Mouse (Mus musculus): ENCODE results near the gene Klf5. TPM values are rescaled to one million over a fixed set of nuclear protein-coding genes. Genes with fewer than 3 reads are reported as not detected.
A peak's percentile ranks its signal among the peaks of the same experiment; 100 is the strongest.

The Klf5 gene
- 1.0 and 1.1 TPM in 2 replicates for polyA plus RNA-seq (2016; fragmentation: Nextera tagmentation; extraction: Ambion mirVana)

DNA sequence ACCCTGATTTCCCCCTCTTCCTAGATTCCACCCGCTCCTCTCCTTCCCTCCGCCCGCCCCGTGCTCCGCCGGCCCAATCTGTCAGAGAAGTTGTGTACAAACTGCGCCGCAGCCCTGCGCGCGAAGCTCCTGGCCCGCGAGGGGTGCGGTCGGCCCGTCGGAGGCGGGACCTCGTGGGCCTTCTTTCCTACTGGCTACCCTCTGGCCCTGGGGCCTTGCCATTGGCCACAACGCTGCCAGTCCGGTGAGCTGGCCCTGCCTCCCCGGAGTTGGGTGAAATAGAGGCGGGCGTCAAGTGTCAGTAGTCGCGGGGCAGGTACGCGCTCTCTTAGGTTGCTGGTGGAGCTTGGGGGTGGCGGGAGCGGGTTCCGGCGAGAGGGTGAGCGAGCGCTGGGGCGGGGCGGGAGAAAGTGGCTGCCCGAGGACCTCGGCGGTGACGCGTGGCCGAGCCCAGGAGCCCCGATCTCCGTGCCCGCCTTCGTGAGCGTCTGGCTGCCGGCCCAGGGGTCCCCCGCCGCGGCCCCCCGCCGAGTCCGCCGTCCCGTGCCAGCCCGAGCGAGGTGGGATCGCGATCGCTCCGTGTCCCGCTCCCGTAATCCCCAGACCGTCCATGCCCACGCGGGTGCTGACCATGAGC is at the start of gene Klf5:
TSS of gene Klf5 (plus strand) at position 307 of the 637 bp plus-strand sequence.
- Histone ChIP-seq H3K36me3 (replicated peaks) (no peaks in the 10 kb centered on the region), H3K27me3 (ENCODE audit: poor library complexity, severe bottlenecking) (peaks cover 67% of the 10 kb centered on the region), H3K4me1 (peaks cover 22% of the 10 kb centered on the region), H3K4me3 (peak within 1 kb of the TSS; percentile 74), H3K27ac (peak within 1 kb of the TSS; percentile 81), H3K9me3 (no peaks in the 10 kb centered on the region)
- peak; percentile 90 for DNase-seq (ENCODE audit: extremely low spot score, low spot score)
- under 1% methylated on average over 66 of the region's 67 CpGs for WGBS

DNA sequence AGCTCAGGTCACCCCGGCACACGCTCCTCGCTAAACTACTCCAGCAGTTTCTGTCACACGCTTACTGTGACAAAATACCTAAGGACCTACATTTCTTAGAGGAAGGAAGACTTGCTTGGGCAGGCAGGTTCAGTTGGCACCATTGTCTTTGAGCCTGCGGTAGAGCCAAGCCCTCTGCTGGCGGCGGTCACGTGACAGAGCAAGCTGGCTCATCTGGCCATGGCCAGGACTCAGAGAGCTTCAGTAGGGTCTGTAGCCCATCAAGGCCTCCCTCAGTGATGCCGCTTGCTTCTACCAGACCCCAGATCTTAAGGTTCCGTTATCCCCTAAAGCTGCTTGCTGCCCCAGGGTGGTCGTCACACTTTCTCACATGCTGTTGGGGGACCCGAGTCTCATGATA is 36.5 kb upstream of the Klf5 start:
- Histone ChIP-seq H3K27me3 (ENCODE audit: poor library complexity, severe bottlenecking) (no peaks in the 10 kb centered on the region), H3K36me3 (replicated peaks) (0 out of 2 replicates have a peak, but pooled peaks cover 2% of the 10 kb centered on the region), H3K4me1 (no peaks in the 10 kb centered on the region), H3K9me3 (no peaks in the 10 kb centered on the region), H3K4me3 (no peak overlapping the region), H3K27ac (no peak overlapping the region)
- no peak for DNase-seq (ENCODE audit: extremely low spot score, low spot score)
- 95% methylated on average over 12 of the region's 12 CpGs for WGBS

DNA sequence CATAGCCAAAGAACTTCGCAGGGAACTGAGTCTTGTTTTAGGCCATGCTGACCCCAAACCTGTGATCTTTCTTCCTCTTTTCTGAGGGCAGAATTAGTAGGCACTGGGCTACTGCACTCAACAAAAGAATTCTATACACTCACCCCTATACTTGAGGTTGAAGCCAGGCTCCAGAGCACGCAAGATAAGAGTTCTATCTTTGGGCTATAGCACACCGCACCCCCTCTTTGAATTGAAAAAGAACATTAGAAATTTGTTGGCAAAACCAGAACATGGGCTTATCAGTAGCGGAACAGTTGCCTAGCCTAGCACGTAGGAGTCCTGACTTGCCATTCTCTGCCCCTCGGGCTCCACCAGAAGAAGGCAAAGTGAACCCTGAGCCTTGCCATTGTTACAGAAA is 34.7 kb upstream of the Klf5 start:
- H3K27ac ChIP-seq: no peak overlapping the region
- 0 out of 2 replicates have a peak, but pooled peaks cover 2% of the 10 kb centered on the region for H3K36me3 ChIP-seq (replicated peaks)
- H3K4me1 ChIP-seq: no peaks in the 10 kb centered on the region
- DNase-seq (ENCODE audit: extremely low spot score, low spot score): no peak
- no peaks in the 10 kb centered on the region for H3K9me3 ChIP-seq
- H3K4me3 ChIP-seq: no peak overlapping the region
- no peaks in the 10 kb centered on the region for H3K27me3 ChIP-seq (ENCODE audit: poor library complexity, severe bottlenecking)
- 95% methylated on average over 6 of the region's 6 CpGs for WGBS

DNA sequence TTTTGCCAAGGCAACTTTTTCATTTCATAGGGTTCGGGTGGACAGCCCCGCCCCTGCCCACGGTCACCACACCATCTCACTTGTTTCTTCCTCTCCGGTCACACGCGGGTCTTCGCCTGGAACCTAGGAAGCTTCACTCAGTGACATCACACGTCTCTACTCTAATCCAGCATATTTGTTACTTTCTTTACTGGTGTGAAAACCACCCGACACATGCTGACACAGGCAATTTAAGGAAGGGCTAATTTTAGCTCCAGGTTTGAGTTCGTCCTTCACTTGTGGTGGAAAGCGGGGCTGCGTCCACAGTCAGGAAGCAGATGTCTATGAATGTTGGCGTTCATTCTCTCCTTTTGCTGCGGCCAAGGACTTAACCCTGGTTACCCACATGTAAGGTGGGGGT is 32.7 kb upstream of the Klf5 start:
- no peaks in the 10 kb centered on the region for H3K9me3 ChIP-seq
- H3K36me3 ChIP-seq (replicated peaks): 0 out of 2 replicates have a peak, but pooled peaks cover 2% of the 10 kb centered on the region
- no peak overlapping the region for H3K4me3 ChIP-seq
- H3K27ac ChIP-seq: no peak overlapping the region
- DNase-seq (ENCODE audit: extremely low spot score, low spot score): no peak
- H3K4me1 ChIP-seq: no peaks in the 10 kb centered on the region
- H3K27me3 ChIP-seq (ENCODE audit: poor library complexity, severe bottlenecking): no peaks in the 10 kb centered on the region
- WGBS: 93% methylated on average over 14 of the region's 14 CpGs

DNA sequence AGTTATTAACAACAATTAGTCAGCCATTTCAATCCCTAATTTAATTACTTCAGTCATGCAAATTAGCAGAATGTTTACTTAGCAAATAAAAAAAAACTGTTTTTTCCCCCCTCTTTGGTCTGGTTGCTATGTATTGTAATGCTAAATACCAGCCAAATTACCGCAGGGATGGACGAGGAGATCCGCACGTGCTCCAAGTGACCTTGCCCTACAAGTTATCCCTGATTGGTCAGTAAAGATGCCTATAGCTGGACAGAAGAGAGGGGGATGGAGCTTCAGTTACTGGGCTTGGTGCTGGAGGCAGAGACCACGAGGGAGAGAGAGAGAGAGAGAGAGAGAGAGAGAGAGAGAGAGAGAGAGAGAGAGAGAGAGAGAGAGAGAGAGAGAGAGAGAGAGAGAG is 31.7 kb upstream of the Klf5 start:
- Histone ChIP-seq H3K4me1 (no peaks in the 10 kb centered on the region), H3K9me3 (no peaks in the 10 kb centered on the region), H3K27ac (no peak overlapping the region), H3K4me3 (no peak overlapping the region), H3K27me3 (ENCODE audit: poor library complexity, severe bottlenecking) (no peaks in the 10 kb centered on the region), H3K36me3 (replicated peaks) (0 out of 2 replicates have a peak, but pooled peaks cover 2% of the 10 kb centered on the region)
- 60% methylated on average over 5 of the region's 5 CpGs for WGBS
- no peak for DNase-seq (ENCODE audit: extremely low spot score, low spot score)

- no peaks in the 10 kb centered on the region for H3K9me3 ChIP-seq
- H3K4me3 ChIP-seq: no peak overlapping the region
- no peak overlapping the region for H3K27ac ChIP-seq
- WGBS: 87% methylated on average over 2 of the region's 2 CpGs
- H3K4me1 ChIP-seq: peaks cover 18% of the 10 kb centered on the region
- H3K27me3 ChIP-seq (ENCODE audit: poor library complexity, severe bottlenecking): peaks cover 2% of the 10 kb centered on the region
- no peak for DNase-seq (ENCODE audit: extremely low spot score, low spot score)
- no peaks in the 10 kb centered on the region for H3K36me3 ChIP-seq (replicated peaks)
Observed at GRCm38 (mm10) chr14:99274056-99274455, 24.4 kb upstream of the Klf5 start.

DNA sequence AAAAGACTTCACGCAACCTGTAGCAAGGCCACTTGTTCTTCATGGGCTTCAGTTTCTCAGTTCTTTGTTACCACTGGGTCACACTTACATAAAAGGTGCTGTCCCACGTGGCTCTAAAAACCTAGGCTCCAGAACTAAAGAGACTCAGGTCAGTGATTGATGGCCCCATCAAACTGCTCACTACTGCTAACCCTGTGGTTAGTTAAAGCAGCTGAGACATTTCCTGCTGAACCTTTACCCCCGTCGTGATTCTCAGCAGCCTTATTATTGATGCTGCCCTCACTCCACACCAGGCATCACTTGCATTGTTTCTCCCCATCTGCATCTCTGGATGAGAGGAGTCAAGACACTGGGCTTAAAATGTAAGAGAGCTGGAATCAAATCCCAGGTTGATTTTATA is 22.7 kb upstream of the Klf5 start:
- no peak for DNase-seq (ENCODE audit: extremely low spot score, low spot score)
- Histone ChIP-seq H3K36me3 (replicated peaks) (no peaks in the 10 kb centered on the region), H3K9me3 (no peaks in the 10 kb centered on the region), H3K27ac (no peak overlapping the region), H3K4me1 (peaks cover 20% of the 10 kb centered on the region), H3K4me3 (no peak overlapping the region), H3K27me3 (ENCODE audit: poor library complexity, severe bottlenecking) (peaks cover 9% of the 10 kb centered on the region)
- 71% methylated on average over 4 of the region's 4 CpGs for WGBS

DNA sequence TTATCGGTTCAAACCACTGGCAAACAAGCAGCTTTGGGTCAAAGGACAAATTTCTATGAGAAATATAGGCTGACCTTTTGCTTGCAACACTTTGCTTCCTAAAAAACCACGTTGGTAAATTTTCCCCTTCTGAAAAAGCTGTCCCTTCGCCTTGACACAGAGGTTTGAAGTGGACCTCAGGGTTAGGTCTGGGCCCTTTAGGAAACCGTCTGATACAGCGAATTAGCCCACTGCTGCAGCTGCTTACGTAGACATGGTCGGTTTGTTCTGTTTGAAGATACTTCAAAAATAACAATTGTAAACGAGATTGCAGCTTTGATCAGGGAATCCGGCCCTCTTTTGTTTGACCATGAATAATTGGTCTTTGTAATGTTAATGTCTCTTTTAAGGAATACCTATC is 20.2 kb upstream of the Klf5 start:
- no peaks in the 10 kb centered on the region for H3K36me3 ChIP-seq (replicated peaks)
- no peak overlapping the region for H3K27ac ChIP-seq
- 23% methylated on average over 9 of the region's 9 CpGs for WGBS
- DNase-seq (ENCODE audit: extremely low spot score, low spot score): no peak
- H3K27me3 ChIP-seq (ENCODE audit: poor library complexity, severe bottlenecking): peaks cover 9% of the 10 kb centered on the region
- no peaks in the 10 kb centered on the region for H3K9me3 ChIP-seq
- peaks cover 20% of the 10 kb centered on the region for H3K4me1 ChIP-seq
- H3K4me3 ChIP-seq: no peak overlapping the region

- Histone ChIP-seq H3K27ac (no peak overlapping the region), H3K4me1 (peaks cover 20% of the 10 kb centered on the region), H3K4me3 (no peak overlapping the region), H3K9me3 (no peaks in the 10 kb centered on the region), H3K27me3 (ENCODE audit: poor library complexity, severe bottlenecking) (peaks cover 9% of the 10 kb centered on the region), H3K36me3 (replicated peaks) (no peaks in the 10 kb centered on the region)
- 49% methylated on average over 12 of the region's 12 CpGs for WGBS
- no peak for DNase-seq (ENCODE audit: extremely low spot score, low spot score)
Observed at GRCm38 (mm10) chr14:99278763-99279486, 19.6 kb upstream of the Klf5 start.

DNA sequence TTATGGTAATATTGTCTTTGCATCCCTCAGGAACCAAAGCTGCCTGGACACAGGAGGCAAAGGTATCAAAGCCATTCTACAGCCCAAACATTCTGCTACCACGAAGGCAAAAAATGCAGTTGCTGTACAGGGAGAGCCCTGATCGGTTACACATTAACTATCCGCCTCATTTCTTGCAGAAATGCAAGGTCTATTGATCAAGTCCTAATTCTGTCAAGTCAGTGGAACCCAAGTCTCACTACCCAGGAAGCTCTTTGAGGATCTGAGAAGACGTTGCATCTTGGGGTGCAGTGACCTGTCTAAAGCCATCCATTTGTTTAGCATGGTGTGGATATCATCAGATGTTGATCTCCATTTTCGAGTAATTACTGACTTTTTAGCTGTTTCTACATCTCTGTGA is 18.1 kb upstream of the Klf5 start:
- Histone ChIP-seq H3K27me3 (ENCODE audit: poor library complexity, severe bottlenecking) (peaks cover 9% of the 10 kb centered on the region), H3K9me3 (no peaks in the 10 kb centered on the region), H3K36me3 (replicated peaks) (no peaks in the 10 kb centered on the region), H3K4me1 (peaks cover 20% of the 10 kb centered on the region), H3K4me3 (no peak overlapping the region), H3K27ac (no peak overlapping the region)
- DNase-seq (ENCODE audit: extremely low spot score, low spot score): no peak
- WGBS: 90% methylated on average over 5 of the region's 5 CpGs

DNA sequence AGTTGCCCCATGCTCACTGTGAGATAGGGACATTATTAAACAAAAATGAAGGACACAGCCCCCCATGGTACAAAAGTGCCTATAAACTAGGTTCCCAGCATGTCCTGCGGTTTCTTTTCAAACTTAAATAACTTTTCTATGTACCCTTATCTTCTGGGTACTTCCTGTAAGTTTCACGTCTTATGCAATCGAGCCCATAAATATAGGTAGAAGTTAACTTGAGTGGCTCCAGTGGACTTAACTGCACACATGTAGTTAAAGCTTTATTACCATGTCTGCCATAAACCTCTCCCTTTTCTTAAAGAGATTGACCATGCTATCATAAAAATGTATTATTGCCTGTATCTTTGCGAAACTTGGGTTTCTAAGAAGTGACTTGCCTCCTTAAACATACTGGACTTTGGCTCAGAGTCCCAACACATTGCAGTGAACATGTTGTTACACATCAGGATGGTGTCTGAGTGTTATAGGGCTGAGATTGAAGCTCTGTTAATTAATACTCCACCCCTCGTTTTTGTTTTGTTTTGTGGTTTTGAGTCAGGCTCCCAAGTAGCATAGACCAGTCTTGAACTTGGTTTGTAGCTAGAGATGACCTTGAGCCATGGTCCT is 17.6 kb upstream of the Klf5 start:
- H3K27ac ChIP-seq: no peak overlapping the region
- DNase-seq (ENCODE audit: extremely low spot score, low spot score): no peak
- H3K4me3 ChIP-seq: no peak overlapping the region
- H3K4me1 ChIP-seq: peaks cover 20% of the 10 kb centered on the region
- peaks cover 9% of the 10 kb centered on the region for H3K27me3 ChIP-seq (ENCODE audit: poor library complexity, severe bottlenecking)
- 90% methylated on average over 5 of the region's 5 CpGs for WGBS
- no peaks in the 10 kb centered on the region for H3K36me3 ChIP-seq (replicated peaks)
- no peaks in the 10 kb centered on the region for H3K9me3 ChIP-seq

GRCm38 (mm10) chr14:99285486-99285885 is 13.0 kb upstream of the Klf5 start:
- no peak overlapping the region for H3K27ac ChIP-seq
- no peak overlapping the region for H3K4me3 ChIP-seq
- 92% methylated on average over 4 of the region's 4 CpGs for WGBS
- no peaks in the 10 kb centered on the region for H3K4me1 ChIP-seq
- no peaks in the 10 kb centered on the region for H3K27me3 ChIP-seq (ENCODE audit: poor library complexity, severe bottlenecking)
- H3K9me3 ChIP-seq: no peaks in the 10 kb centered on the region
- no peaks in the 10 kb centered on the region for H3K36me3 ChIP-seq (replicated peaks)
- DNase-seq (ENCODE audit: extremely low spot score, low spot score): no peak

GRCm38 (mm10) chr14:99292176-99292575 is 6.3 kb upstream of the Klf5 start:
- WGBS: 95% methylated on average over 5 of the region's 5 CpGs
- Histone ChIP-seq H3K4me3 (no peak overlapping the region), H3K27ac (no peak overlapping the region), H3K9me3 (no peaks in the 10 kb centered on the region), H3K36me3 (replicated peaks) (no peaks in the 10 kb centered on the region), H3K27me3 (ENCODE audit: poor library complexity, severe bottlenecking) (peaks cover 17% of the 10 kb centered on the region), H3K4me1 (no peaks in the 10 kb centered on the region)
- DNase-seq (ENCODE audit: extremely low spot score, low spot score): no peak

Measured in forebrain, embryonic 10.5 days (tissue).